Comparison of ENCODE assay signal across 9 mouse cellular contexts in genomic region chr2:166403319-166403718, GRCm38 (mm10).
A peak's percentile ranks its signal among the peaks of the same experiment; 100 is the strongest.
DNase-seq lines count a peak whose midpoint lies in the region; ATAC-seq and TF ChIP-seq lines count a peak whose summit lies in the region.
"Had no signal": no experiment of that assay in that cellular context is flagged by ENCODE, and none has a peak within 500 bp of the region (broad histone marks: within the 10 kb centered on the region; RNA-seq: fewer than 3 reads in every experiment).

No protein-coding gene starts in this region.

- no peak overlapping the region for H3K4me3 ChIP-seq in forebrain, embryonic 14.5 days (ENCODE audit: low read depth, low read length)
- H3K4me3 ChIP-seq in forebrain, embryonic 13.5 days, result no peak overlapping the region
- H3K4me3 ChIP-seq in heart, adult 2 months, result no peak overlapping the region
- H3K4me3 ChIP-seq: midbrain, embryonic 12.5 days had no signal

- WGBS in forebrain, embryonic 14.5 days, result 73% methylated on average over 10 of the region's 10 CpGs
- 76% methylated on average over 10 of the region's 10 CpGs for WGBS in forebrain, embryonic 13.5 days
- WGBS in heart, adult 2 months, result 46% methylated on average over 10 of the region's 10 CpGs

- no peak for ATAC-seq in forebrain, embryonic 14.5 days
- ATAC-seq in forebrain, embryonic 13.5 days, result no peak

- H3K36me3 ChIP-seq in forebrain, embryonic 14.5 days (ENCODE audit: control insufficient read depth, insufficient read depth, low read length), result no peaks in the 10 kb centered on the region
- H3K36me3 ChIP-seq in forebrain, embryonic 13.5 days (ENCODE audit: poor library complexity, severe bottlenecking), result no peaks in the 10 kb centered on the region
- no peaks in the 10 kb centered on the region for H3K36me3 ChIP-seq in heart, adult 2 months (ENCODE audit: control insufficient read depth, insufficient read depth, low read length)
- H3K36me3 ChIP-seq: midbrain, embryonic 12.5 days had no signal

- no peak overlapping the region for H3K9ac ChIP-seq in forebrain, embryonic 14.5 days (ENCODE audit: low read length)
- H3K9ac ChIP-seq in forebrain, embryonic 13.5 days, result no peak overlapping the region
- no peak overlapping the region for H3K9ac ChIP-seq in heart, adult 2 months (ENCODE audit: low read depth, low read length)
- H3K9ac ChIP-seq: midbrain, embryonic 12.5 days had no signal

- no peaks in the 10 kb centered on the region for H3K27me3 ChIP-seq in forebrain, embryonic 14.5 days (replicated peaks; ENCODE audit: control insufficient read depth, insufficient read depth, low read length)
- H3K27me3 ChIP-seq in forebrain, embryonic 13.5 days, result peaks cover 10% of the 10 kb centered on the region; the same call in 1 of the 2 replicates
- H3K27me3 ChIP-seq in heart, adult 2 months (ENCODE audit: control insufficient read depth, insufficient read depth, low read length), result no peaks in the 10 kb centered on the region

- no peak for TF ChIP-seq POLR2A in heart, adult 2 months (IDR thresholded peaks at IDR 0.05; ENCODE audit: insufficient read depth, low read depth, low read length)

- DNase-seq in forebrain, embryonic 14.5 days (ENCODE audit: low spot score), result peak; percentile 73
- DNase-seq in adrenal gland, adult (ENCODE audit: inconsistent age in 2 of 2, low spot score in 1 of 2), result peak; percentile 60 to 83
- DNase-seq in heart, adult 2 months, result peak; percentile 61 to 81
- DNase-seq in layer of hippocampus, adult 9-11 months, result peak; percentile 83
- DNase-seq in right cerebral cortex, postnatal 4 days, result peak; percentile 63
- DNase-seq in c-Kit-positive CD71-positive TER-119-positive erythroid progenitor cells, embryonic 14.5 days (ENCODE audit: low spot score), result no peak
- DNase-seq in thymus, postnatal 10 days (ENCODE audit: low spot score in 2 of 2), result no peak

- H3K27ac ChIP-seq in forebrain, embryonic 14.5 days (ENCODE audit: low read depth, low read length), result no peak overlapping the region
- H3K27ac ChIP-seq in forebrain, embryonic 13.5 days, result no peak overlapping the region
- peak overlapping the region; percentile 82 for H3K27ac ChIP-seq in heart, adult 2 months
- H3K27ac ChIP-seq: midbrain, embryonic 12.5 days had no signal

- H3K4me2 ChIP-seq in forebrain, embryonic 14.5 days (ENCODE audit: low read length), result no peak overlapping the region
- no peak overlapping the region for H3K4me2 ChIP-seq in forebrain, embryonic 13.5 days
- H3K4me2 ChIP-seq: midbrain, embryonic 12.5 days had no signal

- H3K9me3 ChIP-seq in forebrain, embryonic 14.5 days (replicated peaks; ENCODE audit: control insufficient read depth, low read length), result no peaks in the 10 kb centered on the region
- no peaks in the 10 kb centered on the region for H3K9me3 ChIP-seq in forebrain, embryonic 13.5 days (replicated peaks)
- H3K9me3 ChIP-seq: midbrain, embryonic 12.5 days had no signal

- H3K4me1 ChIP-seq in forebrain, embryonic 14.5 days (ENCODE audit: control insufficient read depth, insufficient read depth, low read length), result peaks cover 5% of the 10 kb centered on the region; the same call in 1 of the 2 replicates
- peaks cover 20% of the 10 kb centered on the region for H3K4me1 ChIP-seq in forebrain, embryonic 13.5 days
- H3K4me1 ChIP-seq in heart, adult 2 months (ENCODE audit: control insufficient read depth, insufficient read depth, low read length), result peaks cover 7% of the 10 kb centered on the region

- intact Hi-C loops in heart, adult 2 months (cut with DNase I), result no loop called here

- peak; percentile 57 for TF ChIP-seq CTCF in heart, adult 2 months (IDR thresholded peaks at IDR 0.05)

- TF ChIP-seq EP300 in heart, adult 2 months (IDR thresholded peaks at IDR 0.05; ENCODE audit: insufficient read depth, low read depth, low read length), result peak; percentile 67

- no peaks in the 10 kb centered on the region for H3K79me2 ChIP-seq in heart, adult 2 months (replicated peaks; ENCODE audit: control insufficient read depth, insufficient read depth, low read length)

Comparison
In these comparisons a context has a peak if more than half of its experiments do, and no peak if none do; other contexts are left out.
1. DNase-seq: peak in forebrain, embryonic 14.5 days (single experiment), adrenal gland, adult (2 of 2), heart, adult 2 months (2 of 2), layer of hippocampus, adult 9-11 months (single experiment) and right cerebral cortex, postnatal 4 days (single experiment); none in c-Kit-positive CD71-positive TER-119-positive erythroid progenitor cells, embryonic 14.5 days (single experiment) and thymus, postnatal 10 days (0 of 2).